Mouse (Mus musculus) bone marrow macrophage, adult 2 months (primary cell): ENCODE results near the gene Lhpp. TPM values are rescaled to one million over a fixed set of nuclear protein-coding genes. Genes with fewer than 3 reads are reported as not detected.

Experiments
- H3K27ac ChIP-seq: 2 replicates; pipeline ENCODE4 v1.5.1; 2012; ENCODE audit warnings: low read depth, low read length; ENCODE audit not compliant: insufficient read depth
- H3K4me1 ChIP-seq: 2 replicates; pipeline ENCODE4 v1.6.1; 2012; ENCODE audit warnings: low read length; ENCODE audit not compliant: control insufficient read depth, insufficient read depth
- H3K4me3 ChIP-seq: 2 replicates; pipeline ENCODE4 v1.5.1; 2012; ENCODE audit warnings: mild to moderate bottlenecking, low read length, moderate library complexity; ENCODE audit not compliant: insufficient read depth
- CTCF ChIP-seq: IDR thresholded peaks from 2 replicates; pipeline ENCODE4 v1.5.1; 2012; ENCODE audit warnings: low read depth, mild to moderate bottlenecking, low read length, moderate library complexity
- POLR2A ChIP-seq: IDR thresholded peaks from 2 replicates; pipeline ENCODE4 v1.6.1; 2012; ENCODE audit warnings: mild to moderate bottlenecking, low read depth, low read length, borderline replicate concordance
- polyA plus RNA-seq: library from polyadenylated mRNA; stranded (reverse); fragments of >200 nt; gene quantifications from 2 replicates; pipeline ENCODE4 v1.2.4, GENCODE M21; 2012; ENCODE audit not compliant: missing spikeins, insufficient read depth, insufficient read length

The Lhpp gene
- polyA plus RNA-seq, 1 experiment = 14.8 TPM

- Histone ChIP-seq H3K27ac (no peak overlapping the region), H3K4me3 (no peak overlapping the region), H3K4me1 (peaks cover 67% of the 10 kb centered on the region)
- TF ChIP-seq POLR2A = no peak
- TF ChIP-seq CTCF = no peak
These were observed 79.3 kb downstream of the Lhpp start for GRCm38 (mm10) chr7:132689722-132690121.

DNA sequence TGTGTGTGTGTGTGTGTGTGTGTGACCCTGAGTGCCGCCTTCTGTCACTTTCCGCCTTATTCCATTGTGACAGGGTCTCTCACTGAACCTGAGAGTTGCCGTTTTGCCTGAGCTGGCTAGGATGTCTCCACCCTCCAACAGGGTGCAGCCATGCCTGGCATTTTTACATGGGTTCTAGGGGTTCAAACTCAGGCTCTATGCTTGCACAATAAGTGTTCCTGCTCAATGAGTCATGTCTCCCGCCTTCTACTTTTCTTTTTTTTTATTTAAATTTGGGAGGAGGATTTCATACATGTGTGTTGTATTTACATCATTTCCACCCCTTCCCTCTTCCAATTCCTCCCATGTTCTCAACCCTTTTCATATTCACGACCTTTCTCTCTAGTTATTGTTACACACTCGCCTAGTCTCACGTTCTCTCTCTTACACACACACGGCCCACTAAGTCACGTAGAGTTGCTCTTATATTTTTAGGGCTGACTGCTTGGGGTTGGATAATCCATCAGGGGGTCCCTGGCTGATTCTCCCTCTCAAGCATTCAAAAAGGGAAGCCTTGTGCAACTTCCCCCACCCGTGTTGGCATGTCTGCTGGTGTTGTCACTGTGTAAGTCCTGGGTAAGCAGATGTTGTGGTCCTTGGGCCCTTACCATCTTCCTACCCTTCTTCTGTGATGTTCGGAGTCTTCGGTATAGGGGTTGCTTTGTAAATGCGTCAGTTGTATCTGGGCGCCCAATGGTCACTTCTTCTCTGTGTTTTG lies 80.5 kb downstream of the Lhpp start:
- H3K27ac ChIP-seq = peak overlapping the region; percentile 79
- peaks cover 62% of the 10 kb centered on the region for H3K4me1 ChIP-seq
- TF ChIP-seq CTCF = no peak
- TF ChIP-seq POLR2A = no peak
- H3K4me3 ChIP-seq = no peak overlapping the region

DNA sequence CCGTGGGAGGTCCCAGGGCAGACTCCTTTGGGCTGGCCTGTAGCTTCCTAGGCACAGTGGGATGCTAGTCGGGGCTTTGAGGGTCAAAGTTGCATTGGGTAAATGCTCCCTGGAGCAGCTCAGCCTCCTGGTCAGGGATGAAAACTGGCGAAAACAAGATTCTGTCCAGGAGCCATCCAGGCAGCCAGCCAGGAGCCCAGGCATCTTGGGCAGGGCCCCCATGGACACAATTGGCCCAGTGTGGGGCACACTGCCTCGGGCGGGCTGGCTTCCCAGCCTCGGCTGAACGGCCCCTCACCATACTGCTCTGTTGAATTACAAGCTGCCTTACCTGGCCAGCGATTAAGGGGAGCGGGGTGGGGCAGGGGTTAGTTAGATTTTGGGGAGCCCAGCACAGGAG lies 82.3 kb downstream of the Lhpp start:
- TF ChIP-seq POLR2A (no peak), CTCF (no peak)
- Histone ChIP-seq H3K4me1 (peaks cover 47% of the 10 kb centered on the region), H3K4me3 (no peak overlapping the region), H3K27ac (no peak overlapping the region)

DNA sequence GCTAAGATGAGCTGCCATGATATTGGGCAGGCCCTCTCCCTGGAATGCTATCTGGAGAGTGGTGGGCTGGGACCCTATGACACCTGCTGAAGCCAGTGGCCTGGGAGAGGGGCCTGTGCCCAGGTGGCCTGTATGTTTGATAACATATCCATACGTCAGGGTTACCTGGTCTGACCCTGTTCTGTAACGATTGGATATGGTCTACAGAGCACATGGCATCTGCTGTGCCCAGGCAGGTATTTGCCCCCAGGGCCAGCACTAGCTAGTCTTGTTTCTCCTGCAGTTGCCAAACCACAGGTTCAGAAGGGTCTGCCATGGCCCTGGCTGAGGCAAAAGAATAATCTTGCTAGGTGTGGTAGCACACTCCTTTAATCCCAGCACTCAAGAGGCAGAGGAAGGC lies 83.1 kb downstream of the Lhpp start:
- no peak for TF ChIP-seq CTCF
- no peak for TF ChIP-seq POLR2A
- H3K27ac ChIP-seq = no peak overlapping the region
- no peak overlapping the region for H3K4me3 ChIP-seq
- H3K4me1 ChIP-seq = peaks cover 38% of the 10 kb centered on the region

DNA sequence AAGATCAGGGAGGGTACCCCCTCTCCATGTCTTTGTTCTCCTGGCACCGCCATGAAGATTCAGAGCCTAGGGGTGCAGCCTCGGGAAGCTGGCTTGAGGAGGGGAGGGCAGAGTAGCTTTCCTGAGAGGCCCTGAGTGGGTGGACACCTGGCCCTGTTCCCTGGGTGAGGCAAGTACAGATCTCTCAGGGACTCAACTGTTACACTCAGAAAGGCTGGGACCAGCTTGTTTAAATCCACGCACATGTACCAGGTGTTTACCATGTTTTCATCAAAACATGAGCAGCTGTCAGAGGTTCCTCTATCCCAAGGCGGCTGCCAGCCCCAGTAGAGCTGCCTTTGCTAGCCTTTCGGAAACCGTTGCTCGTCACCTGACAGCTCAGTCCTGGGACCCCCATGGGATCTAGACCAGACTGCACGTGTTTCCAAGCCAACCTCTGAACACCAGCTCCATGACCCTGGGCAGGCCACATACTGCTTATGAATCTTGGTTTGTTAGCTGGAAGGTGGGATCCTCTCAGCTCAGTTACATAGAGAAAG lies 86.9 kb downstream of the Lhpp start:
- Histone ChIP-seq H3K27ac (no peak overlapping the region), H3K4me1 (peaks cover 16% of the 10 kb centered on the region), H3K4me3 (no peak overlapping the region)
- no peak for TF ChIP-seq POLR2A
- no peak for TF ChIP-seq CTCF

- Histone ChIP-seq H3K27ac (no peak overlapping the region), H3K4me1 (peaks cover 18% of the 10 kb centered on the region), H3K4me3 (no peak overlapping the region)
- TF ChIP-seq CTCF (no peak), POLR2A (no peak)
These were observed 88.3 kb downstream of the Lhpp start for GRCm38 (mm10) chr7:132698737-132699136.

- Histone ChIP-seq H3K4me1 (peaks cover 22% of the 10 kb centered on the region), H3K27ac (no peak overlapping the region), H3K4me3 (no peak overlapping the region)
- TF ChIP-seq CTCF = no peak; the same call in 1 of the 2 replicates
- no peak for TF ChIP-seq POLR2A
These were observed 88.7 kb downstream of the Lhpp start for GRCm38 (mm10) chr7:132699165-132699564.

DNA sequence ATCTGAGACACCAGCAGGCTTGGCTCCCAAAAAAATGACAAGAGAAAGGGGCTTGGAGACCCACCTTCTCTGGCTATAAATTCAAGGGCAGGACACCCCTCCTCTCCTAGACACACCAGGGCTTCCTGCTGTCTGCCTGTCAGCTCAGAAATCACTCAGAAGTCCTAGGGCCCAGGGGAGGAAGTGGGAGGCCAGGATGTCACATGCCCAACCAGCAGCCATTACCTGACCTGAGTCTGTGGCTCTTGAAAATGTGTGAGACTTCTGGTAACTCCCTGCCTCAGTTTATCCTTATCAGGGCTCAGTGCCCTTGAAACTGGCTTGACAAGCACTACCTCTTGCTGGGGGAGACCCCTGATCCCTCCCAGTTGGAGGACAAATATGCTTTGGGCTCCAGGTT lies 89.2 kb downstream of the Lhpp start:
- no peak for TF ChIP-seq POLR2A
- TF ChIP-seq CTCF = no peak
- Histone ChIP-seq H3K27ac (peak overlapping the region; percentile 39), H3K4me1 (peaks cover 27% of the 10 kb centered on the region), H3K4me3 (no peak overlapping the region)

DNA sequence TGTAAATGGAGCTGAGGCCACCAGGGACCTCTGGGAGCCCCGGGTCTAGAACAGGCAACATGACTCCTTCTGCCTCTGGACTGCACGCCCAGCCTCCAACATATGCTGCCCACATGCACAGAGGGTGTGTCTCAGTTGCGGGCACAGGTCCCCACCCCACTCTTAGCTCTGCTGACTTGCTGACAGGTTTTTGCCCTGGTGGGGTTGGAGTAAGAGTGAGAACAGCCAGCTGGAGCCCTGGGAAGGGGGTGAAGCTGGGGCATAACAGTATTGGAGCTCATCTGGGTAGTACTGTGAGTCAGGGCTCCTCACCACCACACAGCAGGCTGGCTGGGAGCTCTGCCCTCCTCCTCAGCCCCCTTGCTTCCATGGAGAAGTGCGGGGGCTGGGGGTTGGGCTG lies 89.7 kb downstream of the Lhpp start:
- Histone ChIP-seq H3K4me3 (no peak overlapping the region), H3K27ac (peak overlapping the region; percentile 39; the same call in 1 of the 2 replicates), H3K4me1 (peaks cover 29% of the 10 kb centered on the region)
- TF ChIP-seq POLR2A (no peak), CTCF (no peak)

DNA sequence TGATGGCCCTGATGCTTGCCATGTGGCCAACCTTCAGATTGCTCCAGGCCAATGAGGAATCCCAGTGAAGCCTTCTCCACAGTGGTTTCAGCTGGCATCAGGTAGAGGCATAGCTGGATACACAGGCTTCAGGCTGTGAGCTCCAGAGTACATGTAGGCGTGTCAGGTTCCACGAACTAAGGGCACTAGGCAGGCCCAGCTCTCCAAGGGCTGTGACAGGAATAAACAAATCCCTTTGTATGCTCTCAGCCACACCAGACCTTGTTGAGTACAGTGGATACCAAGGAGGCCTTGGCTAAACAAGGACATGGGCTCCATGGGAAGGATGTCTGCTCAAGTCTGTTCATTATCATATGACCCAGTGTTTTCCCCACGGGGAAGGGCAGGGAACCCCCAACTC lies 91.0 kb downstream of the Lhpp start:
- H3K4me1 ChIP-seq = peaks cover 29% of the 10 kb centered on the region
- no peak overlapping the region for H3K4me3 ChIP-seq
- H3K27ac ChIP-seq = no peak overlapping the region
- TF ChIP-seq CTCF = no peak

- H3K27ac ChIP-seq = no peak overlapping the region
- TF ChIP-seq POLR2A (no peak), CTCF (no peak)
- peaks cover 30% of the 10 kb centered on the region for H3K4me1 ChIP-seq
- H3K4me3 ChIP-seq = no peak overlapping the region
These were observed 91.6 kb downstream of the Lhpp start for GRCm38 (mm10) chr7:132702024-132702423.
